Mouse (Mus musculus) embryo, embryonic 10.5 days (tissue): ENCODE data around the gene Rassf5.

Experiments used
- DNase-seq: peaks from one replicate; pipeline ENCODE4 v3.0.0-alpha.2; 2015; ENCODE audit warnings: low spot score

Gene Rassf5

DNA sequence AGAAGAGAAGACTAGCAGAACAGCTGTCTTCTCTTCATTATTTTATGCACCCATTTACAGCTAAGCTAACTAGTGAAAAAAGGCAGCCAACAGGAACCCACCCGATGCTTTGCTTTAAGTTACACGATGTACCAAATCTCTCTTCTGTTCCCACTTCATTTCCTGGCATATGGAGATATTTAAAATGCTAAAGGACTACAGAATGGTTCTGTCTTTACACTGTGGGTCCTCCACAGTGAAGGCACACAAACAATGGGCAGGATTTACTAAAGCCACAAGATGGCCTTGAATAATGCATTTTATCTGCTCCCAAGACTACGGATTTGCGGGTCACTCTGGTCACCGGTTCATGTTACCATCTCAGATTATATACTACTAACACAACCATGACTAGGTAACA lies 107.9 kb downstream of the Rassf5 start:
- DNase-seq, result peak; percentile 53

DNA sequence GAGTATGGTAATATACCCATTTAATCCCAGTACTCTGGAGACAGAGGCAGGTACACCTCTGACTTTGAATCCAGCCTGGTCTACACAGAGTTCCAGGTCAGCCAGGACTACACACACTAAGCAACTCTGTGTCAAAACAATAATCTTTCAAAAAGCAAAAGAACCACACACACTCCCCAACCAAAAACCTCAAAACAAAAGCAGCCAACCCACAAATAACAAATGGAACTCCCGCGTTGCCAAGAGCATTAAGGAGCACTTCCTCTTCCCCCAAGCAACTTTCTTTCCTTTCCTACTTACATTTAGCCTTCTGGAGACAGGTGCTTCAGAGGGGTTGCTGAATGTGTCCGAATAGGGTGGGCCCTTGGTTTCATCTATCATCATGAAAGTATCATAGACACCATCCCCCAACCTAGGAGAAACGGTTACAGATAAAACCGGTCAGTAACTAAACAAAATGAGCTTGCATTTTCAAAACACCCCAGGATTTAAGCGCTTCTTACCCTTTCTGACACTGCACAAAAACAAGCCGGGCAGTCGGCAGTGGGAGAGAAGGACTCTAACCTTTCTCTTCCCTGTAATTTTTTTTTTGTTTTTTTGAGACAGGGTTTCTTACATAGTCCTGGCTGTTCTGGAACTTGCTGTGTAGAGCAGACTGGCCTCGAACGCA lies 109.0 kb downstream of the Rassf5 start:
- DNase-seq, result no peak

DNA sequence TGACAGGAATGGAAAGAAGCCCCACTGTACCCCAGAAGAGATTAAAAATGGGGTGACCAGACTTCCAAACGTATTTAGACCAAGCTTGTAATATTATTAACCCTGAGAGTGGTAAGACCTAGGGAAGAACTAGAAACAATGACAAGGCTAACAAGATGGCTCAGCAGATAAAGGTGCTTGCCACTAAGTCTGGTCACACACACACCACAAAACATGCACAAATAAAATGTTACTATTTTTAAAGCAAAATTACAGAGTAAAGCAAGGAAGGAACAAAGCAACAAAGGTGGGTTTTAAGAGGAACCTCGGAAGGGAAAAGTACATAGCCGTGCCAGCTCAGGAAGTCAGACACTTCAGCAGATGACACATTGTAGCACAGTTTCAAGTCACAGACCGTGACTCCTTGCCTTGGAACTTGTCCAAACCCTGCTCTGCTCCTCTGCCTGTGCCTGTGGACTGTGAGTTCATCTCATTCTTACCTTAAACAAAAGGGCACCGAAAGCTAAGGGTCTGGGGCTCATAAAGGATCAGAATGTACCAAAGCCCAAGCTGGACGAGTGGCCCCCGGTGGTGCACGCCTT lies 110.0 kb downstream of the Rassf5 start:
- no peak for DNase-seq

DNA sequence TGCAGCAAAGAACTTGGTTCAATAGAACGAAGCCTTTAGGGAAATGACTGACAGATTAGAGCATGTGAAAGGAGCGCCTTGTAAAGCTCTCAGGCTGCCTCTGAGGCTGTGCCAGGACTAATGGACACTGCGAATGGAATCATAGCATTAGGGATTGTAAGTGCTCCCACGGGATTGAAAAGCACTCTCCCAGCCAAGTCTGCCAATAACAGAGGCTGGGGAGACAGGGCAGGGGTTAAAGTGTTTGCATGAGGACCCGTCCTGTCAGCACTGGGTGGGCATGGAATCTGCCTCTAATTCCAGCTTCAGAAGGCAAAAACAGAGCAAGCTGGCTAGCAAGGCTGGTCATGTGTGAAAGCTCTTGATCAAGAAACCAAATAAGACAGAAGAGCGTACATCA lies 110.8 kb downstream of the Rassf5 start:
- no peak for DNase-seq
